1 mouse cellular context compared by ENCODE assay signal in the genomic region with DNA sequence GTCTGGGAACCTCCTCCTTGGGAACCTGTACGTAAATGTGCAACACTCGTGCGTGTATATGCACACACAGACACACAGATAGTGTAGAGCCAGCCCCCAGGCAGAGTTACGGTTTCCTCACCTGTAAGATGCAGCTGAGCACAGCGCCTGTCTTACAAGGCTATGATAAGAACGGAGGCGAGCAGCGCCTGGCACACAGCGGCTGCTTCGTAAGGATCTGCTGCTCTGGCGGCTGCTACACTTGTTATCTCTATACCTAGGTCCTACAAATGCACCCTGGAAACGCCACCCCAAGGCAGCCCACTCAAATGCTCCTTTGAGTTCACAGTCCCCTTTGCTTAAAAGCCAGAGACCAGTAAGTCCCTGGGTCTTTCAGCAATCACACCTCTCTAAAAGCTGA.
TF ChIP-seq lines count a peak whose summit lies in the region.

No protein-coding gene starts in this region.

TF ChIP-seq in ES-E14, 5 proteins besides CTCF, POLR2A, EP300 and RAD21:
- TF ChIP-seq HCFC1 (IDR thresholded peaks at IDR 0.05; ENCODE audit: borderline replicate concordance, insufficient read depth, low read length) (no peak), MAFK (IDR thresholded peaks at IDR 0.05; ENCODE audit: insufficient read depth, low read depth, low read length) (peak; percentile 59; the same call in 1 of the 2 replicates)
